Mouse (Mus musculus) inflammation-experienced regulatory T-cells, adult 6 months (primary cell): ENCODE results near the gene Nmt2. TPM values are rescaled to one million over a fixed set of nuclear protein-coding genes. Genes with fewer than 3 reads are reported as not detected.

Experiments used
- ATAC-seq: one replicate; pipeline ENCODE4 v1.8.0; 2017
- polyA plus RNA-seq, 3 experiments: library from polyadenylated mRNA; unstranded; fragments of 100-300 nt; shearing (Covaris generic); gene quantifications; one replicate each; pipeline ENCODE4 v1.2.1; 2017

Gene Nmt2
- polyA plus RNA-seq, 3 experiments from 2014 or later: 41.4 to 64.9 (median 64.0) TPM

DNA sequence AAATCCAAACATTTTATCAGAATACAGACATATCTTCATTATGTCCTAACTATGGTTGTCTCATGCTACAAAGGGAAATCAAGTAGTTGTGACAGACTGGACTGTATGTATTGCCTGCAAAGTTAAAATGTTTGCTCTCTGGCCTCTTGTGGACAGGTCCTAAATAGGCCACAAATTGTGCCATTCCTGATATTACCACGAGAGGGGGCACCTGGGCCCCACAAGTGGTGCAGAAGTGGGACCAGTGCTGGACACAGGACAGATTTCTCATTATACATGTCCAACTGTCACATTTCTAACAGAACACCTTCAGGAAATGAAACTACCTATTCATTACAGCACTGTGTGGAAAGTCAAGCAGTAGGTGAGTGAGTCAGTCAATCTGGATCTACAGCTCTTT lies 43.3 kb downstream of the Nmt2 start:
- peak; percentile 25 for ATAC-seq

DNA sequence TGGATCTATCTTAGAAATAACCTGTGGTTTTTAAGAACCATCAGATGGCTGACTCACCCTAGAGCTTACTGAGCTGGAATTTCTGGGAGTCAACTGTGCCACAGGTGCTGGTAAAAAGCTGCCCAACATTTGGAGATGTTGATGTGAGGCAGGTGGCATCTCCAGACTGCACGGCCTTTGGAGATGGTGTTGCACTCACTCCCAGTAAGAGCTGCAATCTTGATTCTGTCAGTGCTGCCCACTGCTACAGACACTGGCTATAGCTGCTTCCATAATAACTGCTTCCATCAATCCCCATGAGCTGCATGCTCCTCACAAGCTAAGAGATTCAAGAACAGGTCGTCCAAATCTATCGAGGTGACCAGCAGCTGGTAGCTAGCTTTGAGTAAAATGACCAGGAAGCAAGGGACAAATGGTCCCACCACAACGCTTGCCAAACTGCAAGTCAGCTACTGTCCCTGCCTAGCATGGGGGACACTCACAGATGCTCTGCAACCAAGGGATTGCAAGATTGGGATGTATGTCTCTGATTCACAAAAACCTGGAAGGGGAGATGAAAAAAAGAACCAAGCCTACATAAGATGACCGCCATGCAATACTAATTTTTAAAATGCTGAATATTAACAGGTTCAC lies 47.2 kb downstream of the Nmt2 start:
- no peak for ATAC-seq

DNA sequence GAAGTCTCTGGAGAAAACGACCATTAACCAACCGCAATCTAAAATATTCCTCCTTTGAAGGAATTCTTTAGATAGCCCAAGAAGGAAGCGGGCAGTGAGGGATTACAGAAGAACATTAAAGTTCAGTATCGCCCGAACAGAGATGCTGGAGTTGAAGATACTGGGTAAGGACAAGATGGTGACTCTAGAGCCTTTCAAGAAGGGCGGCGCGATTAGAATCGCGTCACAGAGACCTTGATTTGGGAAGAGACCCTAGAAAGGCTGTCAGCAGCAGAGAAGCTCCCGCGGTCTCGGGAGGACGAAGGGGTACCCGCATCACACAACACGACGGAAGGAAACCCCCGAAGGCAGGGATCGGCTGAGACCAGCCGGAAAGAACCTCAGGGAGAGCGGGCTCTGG lies 48.0 kb downstream of the Nmt2 start:
- ATAC-seq: no peak

DNA sequence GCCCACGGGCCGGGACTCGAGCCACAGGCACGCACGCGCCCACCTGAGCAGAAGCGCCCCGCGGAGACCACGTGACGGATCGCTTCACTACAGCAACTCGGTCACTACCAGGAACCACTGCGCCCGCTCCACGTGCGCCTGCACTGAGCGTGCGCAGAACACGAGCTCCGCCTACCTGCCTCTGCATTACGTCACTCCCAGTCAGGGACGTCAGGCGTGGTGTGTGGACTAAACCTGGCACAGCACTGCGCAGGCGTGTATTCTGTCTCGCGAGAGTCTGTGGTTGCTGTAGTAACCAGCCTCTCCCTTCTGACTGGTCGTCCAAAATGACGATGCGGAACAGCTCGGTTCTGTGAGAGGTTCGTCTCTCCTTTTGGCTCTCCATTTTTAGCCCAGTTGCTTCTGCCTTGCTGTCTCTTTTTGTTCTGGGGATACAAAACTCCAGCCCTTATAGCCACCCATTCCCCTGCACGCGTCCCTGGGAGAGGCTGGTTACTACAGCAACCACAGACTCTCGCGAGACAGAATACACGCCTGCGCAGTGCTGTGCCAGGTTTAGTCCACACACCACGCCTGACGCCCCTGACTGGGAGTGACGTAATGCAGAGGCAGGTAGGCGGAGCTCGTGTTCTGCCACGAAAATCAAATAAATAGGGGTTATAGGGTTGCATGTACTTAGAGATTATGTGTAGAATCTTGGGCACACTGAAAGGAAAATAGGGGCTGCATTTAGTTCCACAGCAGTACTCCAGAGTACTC lies 48.7 kb downstream of the Nmt2 start, which contains the start of gene Rpp38:
Rpp38 (minus strand) TSS at position 160 of the 759 bp plus-strand sequence.
- ATAC-seq: peak; percentile 84

DNA sequence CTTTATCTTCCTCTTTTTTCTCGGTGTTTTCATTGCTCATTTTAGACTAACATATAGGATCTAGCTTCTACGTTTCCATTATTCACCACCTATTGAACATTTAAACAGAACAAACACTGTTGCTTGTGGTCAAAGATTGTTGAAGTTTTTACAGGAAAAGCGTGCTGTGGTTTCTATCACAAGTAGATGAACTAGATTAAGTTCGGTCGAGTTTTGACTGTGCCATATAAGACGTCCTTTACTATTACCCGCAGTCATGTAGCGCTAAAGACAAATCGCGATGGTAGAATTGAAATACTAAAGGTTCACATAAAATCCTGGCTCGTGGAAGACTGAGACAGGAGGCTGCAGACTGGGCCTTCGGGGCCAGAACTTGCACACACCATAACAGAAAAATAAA lies 49.7 kb downstream of the Nmt2 start:
- ATAC-seq: no peak

DNA sequence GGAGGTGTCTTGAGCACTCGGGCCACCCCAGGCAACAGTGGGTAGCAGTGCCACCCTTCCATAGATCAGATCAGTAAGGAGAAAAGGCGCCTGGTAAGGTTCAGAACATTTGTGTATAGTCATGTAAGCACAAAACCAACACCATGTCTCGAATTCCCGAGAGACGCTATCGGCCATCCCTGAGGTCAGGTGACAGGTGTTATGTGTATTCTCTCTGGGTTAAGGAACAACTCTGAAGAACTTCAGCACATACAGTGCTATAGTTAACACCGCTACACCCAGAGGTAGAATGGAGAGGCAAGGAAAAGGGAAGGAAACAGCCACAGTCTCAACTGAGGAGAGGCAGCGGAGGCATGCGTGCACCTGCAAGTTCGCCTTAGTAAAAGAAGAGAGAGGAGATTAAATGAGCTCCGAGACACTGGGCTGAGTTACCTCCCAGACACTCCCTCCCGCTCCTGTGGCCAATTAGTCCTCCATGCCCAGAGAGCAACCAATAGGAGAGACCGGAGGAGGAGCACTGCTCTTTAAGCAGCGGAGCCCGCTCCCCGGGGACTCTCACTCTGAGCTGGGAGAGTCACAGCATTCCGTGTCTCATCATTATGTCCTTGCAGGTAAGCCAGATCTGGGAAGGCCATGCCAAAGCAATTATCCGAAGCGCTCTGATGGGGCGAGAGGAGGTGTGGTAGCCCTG lies 51.7 kb downstream of the Nmt2 start, which contains the start of gene Acbd7:
Acbd7 (plus strand) TSS at position 558 of the 691 bp plus-strand sequence.
- peak; percentile 27 for ATAC-seq

DNA sequence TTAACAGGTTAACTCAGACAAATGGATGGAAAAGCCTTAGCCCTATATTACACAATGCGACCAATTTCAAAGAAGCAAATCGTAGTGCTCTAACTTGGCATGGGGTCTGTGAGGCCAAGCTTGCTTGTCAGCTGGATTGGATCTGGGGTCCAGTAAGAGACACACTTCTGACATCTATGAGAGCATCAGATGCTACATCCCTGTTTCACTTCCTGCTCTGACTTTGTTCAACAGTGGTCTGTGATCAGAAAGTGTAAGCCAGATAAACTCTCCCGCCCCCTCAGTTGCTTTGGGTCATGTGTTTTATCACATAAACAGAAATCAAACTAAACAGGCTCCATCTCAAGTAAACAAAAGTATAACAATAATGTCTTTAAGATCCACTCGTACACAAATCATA lies 64.4 kb downstream of the Nmt2 start:
- no peak for ATAC-seq

DNA sequence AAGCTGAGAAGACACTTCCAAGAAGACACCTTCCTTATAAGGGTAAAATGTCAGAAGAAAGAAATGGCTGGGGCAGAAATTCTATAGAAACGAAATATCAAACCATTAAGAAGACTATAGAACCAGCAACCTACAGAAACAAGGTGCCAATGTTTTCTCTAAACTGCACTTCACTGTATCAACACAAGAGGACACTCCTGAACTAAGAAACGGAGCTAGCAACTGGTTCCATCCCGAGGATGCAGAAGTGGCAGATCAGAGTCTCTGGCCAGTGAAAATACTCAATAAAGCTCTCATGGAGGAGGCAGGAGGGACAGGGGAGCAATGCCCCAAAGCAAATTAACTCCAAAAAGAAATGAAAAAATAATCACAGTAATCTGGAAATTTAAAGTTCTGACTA lies 64.9 kb downstream of the Nmt2 start:
- peak; percentile 56 for ATAC-seq

DNA sequence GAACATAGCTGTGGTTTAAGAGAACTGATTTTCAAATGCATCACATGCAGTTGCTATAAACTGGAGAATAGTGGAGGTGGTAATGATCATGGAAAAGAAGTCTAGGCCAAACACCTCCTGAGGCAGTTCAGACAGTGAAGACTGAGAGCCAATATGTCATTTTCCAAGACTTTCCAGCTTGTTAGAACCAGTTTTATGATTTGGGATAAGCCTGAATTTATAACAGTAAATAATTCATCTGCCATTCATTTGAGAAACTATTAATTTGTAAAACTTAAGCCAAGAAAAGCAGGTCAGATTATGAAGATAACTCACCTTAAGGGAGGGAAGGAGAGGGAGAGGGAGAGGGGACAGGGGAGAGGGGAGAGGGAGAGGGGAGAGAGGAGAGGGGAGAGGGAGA lies 69.1 kb downstream of the Nmt2 start:
- no peak for ATAC-seq

DNA sequence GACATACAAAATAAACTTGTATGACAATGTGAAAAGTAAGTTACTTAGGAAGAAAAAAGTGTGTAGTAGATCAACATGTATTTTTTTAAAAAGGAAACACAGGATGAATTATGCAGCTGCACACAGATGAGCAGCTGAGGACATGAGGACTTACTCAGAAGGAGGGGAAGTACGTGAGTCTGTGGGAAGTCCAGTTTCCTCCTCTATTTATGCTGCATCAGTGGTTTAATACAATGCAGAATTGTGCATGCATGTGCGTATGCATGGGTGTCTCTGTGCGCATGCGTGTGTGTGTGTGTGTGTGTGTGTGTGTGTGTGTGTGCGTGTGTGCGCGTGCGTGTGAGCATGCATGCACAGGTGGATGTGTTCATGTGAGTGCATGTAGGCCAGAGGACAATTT lies 71.8 kb downstream of the Nmt2 start:
- ATAC-seq: no peak

DNA sequence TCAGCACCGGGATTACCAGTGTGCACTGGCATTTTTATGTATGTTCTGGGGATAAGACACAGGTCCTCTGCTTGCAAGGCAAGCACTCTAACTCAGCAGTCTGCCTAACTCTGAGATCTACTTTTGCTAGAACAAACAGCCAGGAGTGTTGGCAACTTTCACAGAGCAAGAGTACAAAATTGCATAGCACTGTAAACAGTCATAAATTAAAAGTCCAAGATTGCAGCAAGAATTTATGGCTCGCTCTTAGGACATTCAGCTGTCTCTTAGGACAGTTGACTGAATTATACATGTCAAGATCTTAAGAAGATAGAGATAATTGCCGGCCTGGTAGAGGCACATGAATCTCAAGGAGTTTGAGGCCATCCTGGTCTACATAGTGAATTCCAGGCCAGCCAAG lies 72.3 kb downstream of the Nmt2 start:
- no peak for ATAC-seq

DNA sequence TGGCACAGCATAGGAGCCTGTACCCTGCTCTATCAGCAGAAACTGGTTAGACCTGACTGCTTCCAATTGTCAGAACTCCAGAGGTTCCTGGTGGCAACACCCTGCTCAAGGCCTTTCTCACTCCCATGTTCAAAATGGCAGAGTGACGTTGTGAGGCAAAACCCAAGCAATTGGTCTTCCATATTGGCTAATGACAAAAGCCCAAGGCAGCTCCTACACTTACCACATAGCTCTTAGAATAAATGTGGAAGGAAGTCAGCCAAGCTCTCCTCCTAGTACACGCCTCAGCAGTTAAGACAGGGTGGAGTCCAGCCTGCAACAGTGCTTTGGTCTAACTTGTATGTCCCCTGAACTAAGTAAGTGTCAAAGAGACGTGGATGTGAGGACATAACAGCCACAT lies 73.9 kb downstream of the Nmt2 start:
- no peak for ATAC-seq

DNA sequence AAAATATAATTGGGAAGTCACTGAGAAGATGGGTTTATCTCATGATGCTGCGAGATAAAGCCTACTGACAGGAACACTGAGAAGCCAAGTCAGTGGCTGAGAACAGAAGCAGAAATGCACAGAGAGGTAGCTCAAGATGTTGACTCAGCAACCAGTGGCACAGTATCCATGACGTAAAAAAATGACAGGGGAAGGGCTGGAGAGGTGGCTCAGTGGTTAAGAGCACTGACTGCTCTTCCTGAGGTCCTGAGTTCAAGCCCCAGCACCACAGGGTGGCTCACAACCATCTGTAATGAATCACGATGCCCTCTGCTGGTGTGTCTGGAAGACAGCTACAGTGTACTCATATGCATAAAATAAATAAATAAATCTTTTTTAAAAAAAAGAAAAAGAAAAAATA lies 77.1 kb downstream of the Nmt2 start:
- ATAC-seq: no peak

DNA sequence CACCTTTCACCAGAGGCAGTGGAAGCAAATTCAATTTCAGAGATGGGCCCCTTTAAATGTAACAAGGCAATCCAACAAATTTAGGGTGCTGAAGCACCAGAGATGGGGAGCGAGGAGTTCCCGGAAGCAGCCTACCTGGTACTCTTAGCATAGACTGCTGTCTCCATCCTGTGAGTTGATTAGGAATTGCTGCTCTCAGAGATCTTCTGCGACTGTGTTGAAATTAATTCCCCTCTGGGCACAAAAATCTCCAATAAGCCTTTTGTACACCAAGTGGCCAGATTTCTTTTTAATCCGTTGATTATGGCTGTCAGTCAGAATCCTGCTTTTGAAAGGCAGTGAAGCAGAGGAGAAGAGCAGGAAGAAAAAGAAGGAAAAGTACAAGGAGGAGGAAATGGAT lies 81.1 kb downstream of the Nmt2 start:
- ATAC-seq: no peak

Other genes starting within 250 kb of the Nmt2 start
- not detected for gene Fam171a1, start 170.0 kb upstream of the Nmt2 start, polyA plus RNA-seq
- 10 to 100 TPM; 12.1 to 27.4 (median 20.1) TPM for gene Rpp38, start 48.4 kb downstream of the Nmt2 start, polyA plus RNA-seq
- gene Acbd7, start 52.0 kb downstream of the Nmt2 start, polyA plus RNA-seq: not detected
- not detected for gene Olah, start 113.0 kb downstream of the Nmt2 start, polyA plus RNA-seq
- not detected for gene Meig1, start 138.4 kb downstream of the Nmt2 start, polyA plus RNA-seq
- 10 to 100 TPM; 16.6 to 18.9 (median 17.0) TPM for gene Dclre1c, start 139.9 kb downstream of the Nmt2 start, polyA plus RNA-seq
- under 1 TPM; 0.25 to 0.88 (median 0.66) TPM for gene Suv39h2, start 190.8 kb downstream of the Nmt2 start, polyA plus RNA-seq
- gene Gm45902, start 228.6 kb downstream of the Nmt2 start, polyA plus RNA-seq: 1 to 10 TPM; 2.9 to 4.5 (median 4.0) TPM
- gene Hspa14, start 228.6 kb downstream of the Nmt2 start, polyA plus RNA-seq: 100 to 1,000 TPM; 104 to 113 (median 106) TPM
- under 1 TPM; 0.43 to 0.85 (median 0.61) TPM for gene Cdnf, start 228.8 kb downstream of the Nmt2 start, polyA plus RNA-seq